Mouse (Mus musculus): ENCODE results near the gene Cux1.

- TF ChIP-seq POLR2A (IDR thresholded peaks at IDR 0.05; ENCODE audit: borderline replicate concordance, extremely low read depth, low read depth, low read length): no peak
- no peak for TF ChIP-seq CTCF (IDR thresholded peaks at IDR 0.05; ENCODE audit: insufficient read depth, low read length)
Measured at GRCm38 (mm10) chr5:136429647-136430046, 137.6 kb downstream of the Cux1 start.
